12 mouse cellular contexts compared by ENCODE assay signal in the genomic region with DNA sequence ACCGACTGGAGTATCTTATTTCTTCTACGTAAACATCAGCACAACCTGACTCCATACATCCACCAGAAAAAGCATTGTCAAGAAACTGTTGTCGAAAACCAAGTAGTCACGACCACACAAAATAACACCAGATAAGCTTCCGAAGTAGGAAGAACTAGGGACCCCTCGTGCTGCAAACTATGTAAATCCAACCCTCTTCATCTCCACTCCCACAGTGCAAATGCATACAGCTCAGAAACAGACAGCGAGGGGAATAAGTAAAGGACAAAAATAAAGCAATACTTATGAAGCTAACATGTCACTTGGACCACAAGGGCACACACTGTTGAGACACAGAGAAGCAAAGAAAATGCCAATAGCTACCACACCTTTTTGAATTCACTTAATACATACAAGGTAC. TPM values are rescaled to one million over a fixed set of nuclear protein-coding genes. Genes with fewer than 3 reads are reported as not detected.
A peak's percentile ranks its signal among the peaks of the same experiment; 100 is the strongest.
DNase-seq lines count a peak whose midpoint lies in the region; ATAC-seq lines count a peak whose summit lies in the region.
"Had no signal": no experiment of that assay in that cellular context is flagged by ENCODE, and none has a peak within 500 bp of the region (broad histone marks: within the 10 kb centered on the region; RNA-seq: fewer than 3 reads in every experiment).

No protein-coding gene starts in this region.

- H3K27ac ChIP-seq in heart, embryonic 13.5 days (replicated peaks), result peak overlapping the region; percentile 54
- H3K27ac ChIP-seq in forebrain, embryonic 14.5 days (ENCODE audit: low read depth, low read length), result peak overlapping the region; percentile 81
- H3K27ac ChIP-seq in midbrain, embryonic 11.5 days (ENCODE audit: low read depth, low read length), result no peak overlapping the region; the same call in 1 of the 2 replicates

- 45% methylated on average over 7 of the region's 7 CpGs for WGBS in heart, embryonic 13.5 days
- WGBS in forebrain, embryonic 14.5 days, result 49% methylated on average over 7 of the region's 7 CpGs
- WGBS in midbrain, embryonic 11.5 days, result 72% methylated on average over 7 of the region's 7 CpGs

- intact Hi-C loops in heart, postnatal 10 days (cut with DNase I), result no loop called here

- peak overlapping the region; percentile 100 for H3K9ac ChIP-seq in heart, embryonic 13.5 days
- peak overlapping the region; percentile 99 for H3K9ac ChIP-seq in forebrain, embryonic 14.5 days (ENCODE audit: low read length)
- H3K9ac ChIP-seq in midbrain, embryonic 11.5 days (ENCODE audit: low read length), result 0 out of 2 replicates have a peak overlapping the region, but pooled peaks have one; percentile 36

- no peak for DNase-seq in heart, postnatal 10 days
- DNase-seq in adipocyte (ENCODE audit: low spot score), result peak; percentile 54
- no peak for DNase-seq in forebrain, embryonic 14.5 days (ENCODE audit: low spot score)
- no peak for DNase-seq in midbrain, embryonic 11.5 days (ENCODE audit: low spot score, missing footprints)
- no peak for DNase-seq in right cerebral cortex, postnatal 36 days (ENCODE audit: low spot score in 2 of 2)
- DNase-seq in layer of hippocampus, adult 11-12 months (ENCODE audit: low spot score), result no peak
- no peak for DNase-seq in Muller cell, postnatal 12 days (ENCODE audit: inconsistent ontology term)
- DNase-seq: cerebellum, adult 18-20 months; thymus, adult 2 months had no signal

- H3K4me1 ChIP-seq in heart, embryonic 13.5 days, result peaks cover 86% of the 10 kb centered on the region
- H3K4me1 ChIP-seq in forebrain, embryonic 14.5 days (ENCODE audit: control insufficient read depth, insufficient read depth, low read length), result peaks cover 39% of the 10 kb centered on the region
- peaks cover 44% of the 10 kb centered on the region for H3K4me1 ChIP-seq in midbrain, embryonic 11.5 days (ENCODE audit: control insufficient read depth, insufficient read depth, low read length)

- no peaks in the 10 kb centered on the region for H3K9me3 ChIP-seq in heart, embryonic 13.5 days
- H3K9me3 ChIP-seq in forebrain, embryonic 14.5 days (replicated peaks; ENCODE audit: control insufficient read depth, low read length), result no peaks in the 10 kb centered on the region
- no peaks in the 10 kb centered on the region for H3K9me3 ChIP-seq in midbrain, embryonic 11.5 days (ENCODE audit: control insufficient read depth, low read length)
- H3K9me3 ChIP-seq: megakaryocyte, embryonic 14.5 days had no signal

- peak overlapping the region; percentile 92 for H3K4me3 ChIP-seq in heart, embryonic 13.5 days
- peak overlapping the region; percentile 70 for H3K4me3 ChIP-seq in forebrain, embryonic 14.5 days (ENCODE audit: low read depth, low read length)
- H3K4me3 ChIP-seq in midbrain, embryonic 11.5 days (ENCODE audit: low read depth, low read length), result peak overlapping the region; percentile 15; the same call in 1 of the 2 replicates
- H3K4me3 ChIP-seq: megakaryocyte, embryonic 14.5 days had no signal

- no peaks in the 10 kb centered on the region for H3K27me3 ChIP-seq in heart, embryonic 13.5 days (replicated peaks)
- no peaks in the 10 kb centered on the region for H3K27me3 ChIP-seq in forebrain, embryonic 14.5 days (replicated peaks; ENCODE audit: control insufficient read depth, insufficient read depth, low read length)
- peaks cover 3% of the 10 kb centered on the region; the same call in 1 of the 2 replicates for H3K27me3 ChIP-seq in midbrain, embryonic 11.5 days (ENCODE audit: control insufficient read depth, insufficient read depth, low read length)

- no peak for ATAC-seq in heart, embryonic 13.5 days (ENCODE audit: extremely low read depth, insufficient number of reproducible peaks, low FRiP score, low TSS enrichment)
- no peak for ATAC-seq in forebrain, embryonic 14.5 days
- ATAC-seq in midbrain, embryonic 11.5 days (ENCODE audit: low FRiP score), result no peak
- ATAC-seq: inflammation-experienced regulatory T-cells, adult 6 months had no signal

- peaks cover 45% of the 10 kb centered on the region for H3K36me3 ChIP-seq in heart, embryonic 13.5 days
- H3K36me3 ChIP-seq in forebrain, embryonic 14.5 days (ENCODE audit: control insufficient read depth, insufficient read depth, low read length), result peaks cover 34% of the 10 kb centered on the region
- H3K36me3 ChIP-seq in midbrain, embryonic 11.5 days (ENCODE audit: control insufficient read depth, insufficient read depth, low read length), result no peaks in the 10 kb centered on the region

- H3K4me2 ChIP-seq in heart, embryonic 13.5 days, result peak overlapping the region; percentile 90
- peak overlapping the region; percentile 84 for H3K4me2 ChIP-seq in forebrain, embryonic 14.5 days (ENCODE audit: low read length)
- H3K4me2 ChIP-seq in midbrain, embryonic 11.5 days, result peak overlapping the region; percentile 81

RNA-seq across cellular contexts. Expression of a gene that starts 8.8 kb away (rescaled TPM):
- 30.1 and 32.0 TPM in 2 replicates for polyA plus RNA-seq in heart, embryonic 13.5 days (2015; fragmentation: Nextera tagmentation; extraction: Ambion mirVana)
- total RNA-seq in heart, postnatal 10 days (2021), result 10 to 100 TPM; 22.4 to 27.5 TPM
- 99.1 and 114 TPM in 2 replicates for polyA plus RNA-seq in forebrain, embryonic 14.5 days (2014; fragmentation: Nextera tagmentation; extraction: Ambion mirVana)
- polyA plus RNA-seq in midbrain, embryonic 11.5 days (2014; fragmentation: Nextera tagmentation; extraction: Ambion mirVana), result 52.2 and 56.5 TPM in 2 replicates

Comparison
In these comparisons a context has a peak if more than half of its experiments do, and no peak if none do; other contexts are left out.
1. H3K4me3 ChIP-seq: peak in every context shown above with its lines; median percentile 92 in heart, embryonic 13.5 days; 70 in forebrain, embryonic 14.5 days; 15 in midbrain, embryonic 11.5 days.
2. H3K9ac ChIP-seq: peak in every context shown above with its lines; median percentile 100 in heart, embryonic 13.5 days; 99 in forebrain, embryonic 14.5 days; 36 in midbrain, embryonic 11.5 days.